Mouse (Mus musculus): Measurements from ENCODE around the gene BC061237. TPM values are rescaled to one million over a fixed set of nuclear protein-coding genes. Genes with fewer than 3 reads are reported as not detected.
"Not testable (repeated sequence)": the region's sequence is repeated elsewhere in the genome, so short reads cannot be mapped to it uniquely, and the experiment has no call there.

The BC061237 gene
- polyA plus RNA-seq (2015; fragmentation: Nextera tagmentation; extraction: Ambion mirVana): not detected in 2 replicates

DNA sequence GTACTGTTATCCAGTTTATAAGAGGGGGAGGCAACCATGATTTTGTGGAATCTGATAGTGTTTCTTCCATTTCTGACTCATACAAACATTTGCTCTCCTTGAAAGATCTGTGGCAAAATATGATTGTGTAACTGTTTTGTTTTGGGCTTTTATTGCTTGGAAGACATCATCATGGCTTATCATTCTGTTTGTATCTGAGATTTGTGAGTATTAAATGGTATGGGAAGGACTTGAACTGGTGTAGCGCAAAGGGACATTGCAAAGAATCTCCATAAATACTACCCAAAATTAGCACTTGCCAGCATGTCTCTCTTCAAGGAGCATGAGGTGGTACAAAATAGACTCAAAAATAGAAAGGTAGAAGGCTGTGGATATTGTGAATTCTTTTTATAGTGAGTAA lies at the start of gene BC061237:
Gene BC061237, plus strand, starts transcription at position 301 of the 400 bp plus-strand sequence.
- 100% methylated on average over 1 of the region's 1 CpGs for WGBS
- not testable (repeated sequence) for H3K9me3 ChIP-seq; H3K4me1 ChIP-seq; H3K27ac ChIP-seq; H3K9ac ChIP-seq; H3K27me3 ChIP-seq (replicated peaks); H3K4me2 ChIP-seq; H3K36me3 ChIP-seq; ATAC-seq (ENCODE audit: insufficient read depth, low FRiP score, low read depth); H3K4me3 ChIP-seq (replicated peaks)

DNA sequence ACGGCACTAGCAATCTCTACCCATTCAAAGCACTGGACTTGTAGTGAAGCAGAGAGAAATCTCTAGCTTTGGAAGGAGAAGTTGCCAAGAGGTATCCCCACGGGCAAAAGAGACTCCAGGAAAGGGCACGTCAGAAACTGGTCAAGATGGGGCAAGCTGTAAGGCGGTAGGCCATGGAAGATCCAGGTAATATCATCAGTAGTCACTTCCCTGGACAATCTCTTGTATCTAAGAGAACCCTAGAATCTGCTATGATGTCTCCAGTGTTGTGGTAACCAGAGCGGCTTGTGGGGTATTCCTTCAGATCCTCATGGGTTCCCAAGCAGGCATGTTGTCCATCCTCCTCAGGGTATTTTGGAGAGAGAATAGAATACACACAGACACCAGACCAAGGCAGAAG lies 25.7 kb downstream of the BC061237 start, which contains the start of gene Gm17093:
Gene Gm17093, plus strand, starts transcription at position 301 of the 400 bp plus-strand sequence.
- H3K36me3 ChIP-seq; H3K9ac ChIP-seq; H3K27me3 ChIP-seq (replicated peaks); H3K4me3 ChIP-seq (replicated peaks); H3K9me3 ChIP-seq; H3K27ac ChIP-seq; H3K4me1 ChIP-seq; ATAC-seq (ENCODE audit: insufficient read depth, low FRiP score, low read depth); H3K4me2 ChIP-seq: not testable (repeated sequence)
- 86% methylated on average over 5 of the region's 5 CpGs for WGBS

DNA sequence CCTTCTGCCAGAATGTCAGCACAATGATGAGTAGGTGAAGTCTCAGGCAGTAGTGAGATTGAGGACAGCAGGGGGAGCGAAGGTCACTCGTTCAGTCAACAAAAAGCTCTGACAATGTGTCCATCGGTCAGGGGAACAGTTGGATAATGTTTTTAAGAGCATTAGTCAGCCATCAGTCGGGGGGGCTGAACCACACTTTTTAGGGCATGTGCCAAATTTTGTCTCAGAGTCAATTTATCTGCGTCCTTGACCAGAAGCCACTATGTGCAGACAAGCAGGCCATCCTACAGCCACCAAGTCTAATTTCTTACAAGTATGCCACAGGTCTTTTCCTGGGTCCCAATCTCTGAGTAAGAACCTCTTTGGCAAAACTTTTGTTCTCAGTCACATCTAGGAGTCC lies 55.7 kb downstream of the BC061237 start:
- 81% methylated on average over 5 of the region's 5 CpGs for WGBS
- not testable (repeated sequence) for H3K4me1 ChIP-seq; H3K9me3 ChIP-seq; H3K27me3 ChIP-seq (replicated peaks); H3K4me3 ChIP-seq (replicated peaks); H3K27ac ChIP-seq; H3K36me3 ChIP-seq; H3K4me2 ChIP-seq; H3K9ac ChIP-seq; ATAC-seq (ENCODE audit: insufficient read depth, low FRiP score, low read depth)

Other genes with a start within 250 kb of the BC061237 start
- not detected in 2 replicates for gene Gm8220, start 206.9 kb upstream of the BC061237 start, polyA plus RNA-seq (2015; fragmentation: Nextera tagmentation; extraction: Ambion mirVana)
- gene Gm5930, start 153.9 kb upstream of the BC061237 start, polyA plus RNA-seq (2015; fragmentation: Nextera tagmentation; extraction: Ambion mirVana): not detected in 2 replicates
- gene Gm8229, start 127.1 kb upstream of the BC061237 start, polyA plus RNA-seq (2015; fragmentation: Nextera tagmentation; extraction: Ambion mirVana): not detected in 2 replicates
- gene Gm3371, start 81.8 kb upstream of the BC061237 start, polyA plus RNA-seq (2015; fragmentation: Nextera tagmentation; extraction: Ambion mirVana): not detected in 2 replicates
- gene Gm8232, start 58.8 kb upstream of the BC061237 start, polyA plus RNA-seq (2015; fragmentation: Nextera tagmentation; extraction: Ambion mirVana): not detected in 2 replicates
- gene Gm17093, start 25.8 kb downstream of the BC061237 start, polyA plus RNA-seq (2015; fragmentation: Nextera tagmentation; extraction: Ambion mirVana): not detected in 2 replicates
- gene Gm8247, start 90.7 kb downstream of the BC061237 start, polyA plus RNA-seq (2015; fragmentation: Nextera tagmentation; extraction: Ambion mirVana): not detected in 2 replicates
- gene Gm5624, start 135.5 kb downstream of the BC061237 start, polyA plus RNA-seq (2015; fragmentation: Nextera tagmentation; extraction: Ambion mirVana): not detected in 2 replicates
- gene Gm8257, start 214.0 kb downstream of the BC061237 start, polyA plus RNA-seq (2015; fragmentation: Nextera tagmentation; extraction: Ambion mirVana): not detected in 2 replicates

All from stomach, embryonic 15.5 days (tissue).